Mouse (Mus musculus) forebrain, embryonic 13.5 days (tissue): Measurements from ENCODE around the gene Lrrc58. TPM values are rescaled to one million over a fixed set of nuclear protein-coding genes. Genes with fewer than 3 reads are reported as not detected.
A peak's percentile ranks its signal among the peaks of the same experiment; 100 is the strongest.

ENCODE experiments used
- ATAC-seq: fragments of 200-750 bp; cut with Nextera tagmentation; 2 replicates; pipeline ENCODE4 v1.8.0; 2017
- H3K27ac ChIP-seq: fragments of 300-500 bp; sonication (generic); 2 replicates; pipeline ENCODE4 v1.5.1; 2015; ENCODE audit warnings: inconsistent platforms, mild to moderate bottlenecking, moderate library complexity
- H3K27me3 ChIP-seq: fragments of 300-500 bp; sonication (generic); 2 replicates; pipeline ENCODE4 v1.6.1; 2015; ENCODE audit warnings: mild to moderate bottlenecking, inconsistent platforms
- H3K36me3 ChIP-seq: fragments of 300-500 bp; sonication (generic); 2 replicates; pipeline ENCODE4 v1.6.1; 2015; ENCODE audit warnings: mild to moderate bottlenecking, inconsistent platforms; ENCODE audit not compliant: poor library complexity, severe bottlenecking
- H3K4me1 ChIP-seq: fragments of 300-500 bp; sonication (generic); 2 replicates; pipeline ENCODE4 v1.6.1; 2015; ENCODE audit warnings: inconsistent platforms
- H3K4me2 ChIP-seq: fragments of 300-500 bp; sonication (generic); 2 replicates; pipeline ENCODE4 v1.6.1; 2015; ENCODE audit warnings: inconsistent platforms, mild to moderate bottlenecking, moderate library complexity
- H3K4me3 ChIP-seq: fragments of 300-500 bp; sonication (generic); 2 replicates; pipeline ENCODE4 v1.5.1; 2015; ENCODE audit warnings: mild to moderate bottlenecking, inconsistent platforms
- H3K9ac ChIP-seq: fragments of 300-500 bp; sonication (generic); 2 replicates; pipeline ENCODE4 v1.6.1; 2015; ENCODE audit warnings: mild to moderate bottlenecking, inconsistent platforms
- H3K9me3 ChIP-seq: fragments of 300-500 bp; sonication (generic); replicated peaks from 2 replicates; pipeline ENCODE4 v1.6.1; 2016; ENCODE audit warnings: inconsistent platforms
- WGBS: fragments of 180-500 bp; shearing (Covaris S2); methylation state at CpG from one replicate; pipeline ENCODE4 v1.1.7; 2015; 5-methylcytosine and 5-hydroxymethylcytosine counted together
- polyA plus RNA-seq: library from polyadenylated mRNA; unstranded; fragments of >200 nt; fragmentation: Nextera tagmentation; extraction: Ambion mirVana; gene quantifications from 2 replicates; pipeline ENCODE4 v1.2.1, GENCODE M21; 2015

Lrrc58 gene
- 55.3 and 55.4 TPM in 2 replicates for polyA plus RNA-seq

- Histone ChIP-seq H3K36me3 (no peaks in the 10 kb centered on the region; the same call in 1 of the 2 replicates), H3K9ac (peak within 1 kb of the TSS; percentile 98), H3K9me3 (no peaks in the 10 kb centered on the region), H3K27ac (peak within 1 kb of the TSS; percentile 99), H3K4me1 (peaks cover 32% of the 10 kb centered on the region), H3K27me3 (no peaks in the 10 kb centered on the region), H3K4me3 (peak within 1 kb of the TSS; percentile 97), H3K4me2 (peak within 1 kb of the TSS; percentile 76)
- peak; percentile 96 for ATAC-seq
- under 1% methylated on average over 86 of the region's 86 CpGs for WGBS
These were observed at the start of gene Lrrc58 for GRCm38 (mm10) chr16:37867791-37868505. TSS of gene Lrrc58 (plus strand) at chr16:37868389.

GRCm38 (mm10) chr16:37823949-37824348, 44.2 kb upstream of the Lrrc58 start:
- Histone ChIP-seq H3K36me3 (peaks cover 80% of the 10 kb centered on the region), H3K9ac (no peak overlapping the region), H3K4me1 (no peaks in the 10 kb centered on the region), H3K4me3 (no peak overlapping the region), H3K4me2 (no peak overlapping the region), H3K27me3 (no peaks in the 10 kb centered on the region), H3K27ac (no peak overlapping the region), H3K9me3 (no peaks in the 10 kb centered on the region)
- no peak for ATAC-seq
- WGBS = 83% methylated on average over 5 of the region's 5 CpGs

- 92% methylated on average over 12 of the region's 12 CpGs for WGBS
- H3K27ac ChIP-seq = no peak overlapping the region
- no peak for ATAC-seq
- no peaks in the 10 kb centered on the region for H3K9me3 ChIP-seq
- H3K36me3 ChIP-seq = peaks cover 87% of the 10 kb centered on the region
- H3K4me3 ChIP-seq = no peak overlapping the region
- no peaks in the 10 kb centered on the region for H3K27me3 ChIP-seq
- H3K4me1 ChIP-seq = no peaks in the 10 kb centered on the region
- no peak overlapping the region for H3K9ac ChIP-seq
- no peak overlapping the region for H3K4me2 ChIP-seq
These were observed 43.2 kb upstream of the Lrrc58 start for GRCm38 (mm10) chr16:37824778-37825505.

- no peaks in the 10 kb centered on the region for H3K9me3 ChIP-seq
- H3K4me1 ChIP-seq = no peaks in the 10 kb centered on the region
- WGBS = 95% methylated on average over 3 of the region's 3 CpGs
- no peak overlapping the region for H3K27ac ChIP-seq
- H3K36me3 ChIP-seq = peaks cover 84% of the 10 kb centered on the region
- no peak overlapping the region for H3K4me2 ChIP-seq
- H3K9ac ChIP-seq = no peak overlapping the region
- no peak overlapping the region for H3K4me3 ChIP-seq
- no peak for ATAC-seq
- H3K27me3 ChIP-seq = no peaks in the 10 kb centered on the region
These were observed 41.9 kb upstream of the Lrrc58 start for GRCm38 (mm10) chr16:37826286-37826685.

- no peak overlapping the region for H3K4me2 ChIP-seq
- no peak overlapping the region for H3K27ac ChIP-seq
- no peaks in the 10 kb centered on the region for H3K4me1 ChIP-seq
- no peak overlapping the region for H3K4me3 ChIP-seq
- no peak for ATAC-seq
- H3K36me3 ChIP-seq = peaks cover 72% of the 10 kb centered on the region
- no peaks in the 10 kb centered on the region for H3K9me3 ChIP-seq
- H3K27me3 ChIP-seq = no peaks in the 10 kb centered on the region
- H3K9ac ChIP-seq = no peak overlapping the region
- WGBS = 84% methylated on average over 7 of the region's 7 CpGs
These were observed 37.1 kb upstream of the Lrrc58 start for GRCm38 (mm10) chr16:37831041-37831440.

- H3K27ac ChIP-seq = no peak overlapping the region
- ATAC-seq = no peak
- H3K4me2 ChIP-seq = no peak overlapping the region
- no peaks in the 10 kb centered on the region for H3K4me1 ChIP-seq
- no peak overlapping the region for H3K9ac ChIP-seq
- H3K36me3 ChIP-seq = peaks cover 19% of the 10 kb centered on the region
- WGBS = 75% methylated on average over 3 of the region's 3 CpGs
- no peaks in the 10 kb centered on the region for H3K9me3 ChIP-seq
- no peak overlapping the region for H3K4me3 ChIP-seq
- no peaks in the 10 kb centered on the region for H3K27me3 ChIP-seq
These were observed 30.6 kb upstream of the Lrrc58 start for GRCm38 (mm10) chr16:37837571-37837970.

- Histone ChIP-seq H3K27ac (no peak overlapping the region), H3K4me1 (no peaks in the 10 kb centered on the region), H3K9ac (no peak overlapping the region), H3K36me3 (no peaks in the 10 kb centered on the region), H3K4me3 (no peak overlapping the region), H3K4me2 (no peak overlapping the region), H3K9me3 (no peaks in the 10 kb centered on the region), H3K27me3 (no peaks in the 10 kb centered on the region)
- WGBS = 87% methylated on average over 2 of the region's 2 CpGs
- no peak for ATAC-seq
These were observed 25.8 kb upstream of the Lrrc58 start for GRCm38 (mm10) chr16:37842439-37842838.

GRCm38 (mm10) chr16:37843740-37844139, 24.4 kb upstream of the Lrrc58 start:
- H3K4me2 ChIP-seq = no peak overlapping the region

GRCm38 (mm10) chr16:37845202-37845925, 22.8 kb upstream of the Lrrc58 start:
- H3K4me2 ChIP-seq = no peak overlapping the region
- H3K9me3 ChIP-seq = no peaks in the 10 kb centered on the region
- no peak for ATAC-seq
- H3K27me3 ChIP-seq = no peaks in the 10 kb centered on the region
- no peak overlapping the region for H3K27ac ChIP-seq
- WGBS = 92% methylated on average over 7 of the region's 7 CpGs
- no peaks in the 10 kb centered on the region for H3K36me3 ChIP-seq
- H3K4me1 ChIP-seq = no peaks in the 10 kb centered on the region
- H3K4me3 ChIP-seq = no peak overlapping the region
- no peak overlapping the region for H3K9ac ChIP-seq

More at GRCm38 (mm10) chr16:37843740-37844139, 24.4 kb upstream of the Lrrc58 start:
- no peak for ATAC-seq
- Histone ChIP-seq H3K4me1 (no peaks in the 10 kb centered on the region), H3K27me3 (no peaks in the 10 kb centered on the region), H3K9ac (no peak overlapping the region), H3K9me3 (no peaks in the 10 kb centered on the region), H3K36me3 (no peaks in the 10 kb centered on the region), H3K4me3 (no peak overlapping the region), H3K27ac (no peak overlapping the region)
- WGBS = 93% methylated on average over 12 of the region's 12 CpGs

GRCm38 (mm10) chr16:37847081-37847480, 21.1 kb upstream of the Lrrc58 start:
- WGBS = 89% methylated on average over 3 of the region's 3 CpGs
- H3K9me3 ChIP-seq = no peaks in the 10 kb centered on the region
- no peak overlapping the region for H3K4me3 ChIP-seq
- H3K27ac ChIP-seq = no peak overlapping the region
- H3K4me2 ChIP-seq = no peak overlapping the region
- no peak for ATAC-seq
- no peaks in the 10 kb centered on the region for H3K36me3 ChIP-seq
- H3K9ac ChIP-seq = no peak overlapping the region
- no peaks in the 10 kb centered on the region for H3K4me1 ChIP-seq
- H3K27me3 ChIP-seq = no peaks in the 10 kb centered on the region

- Histone ChIP-seq H3K4me2 (no peak overlapping the region), H3K9ac (no peak overlapping the region), H3K4me3 (no peak overlapping the region), H3K27me3 (no peaks in the 10 kb centered on the region), H3K36me3 (no peaks in the 10 kb centered on the region), H3K27ac (no peak overlapping the region), H3K9me3 (no peaks in the 10 kb centered on the region), H3K4me1 (no peaks in the 10 kb centered on the region)
- no peak for ATAC-seq
- 75% methylated on average over 5 of the region's 5 CpGs for WGBS
These were observed 16.8 kb upstream of the Lrrc58 start for GRCm38 (mm10) chr16:37851366-37851765.

GRCm38 (mm10) chr16:37853279-37853678, 14.9 kb upstream of the Lrrc58 start:
- Histone ChIP-seq H3K4me1 (no peaks in the 10 kb centered on the region), H3K27ac (no peak overlapping the region), H3K27me3 (no peaks in the 10 kb centered on the region), H3K9ac (no peak overlapping the region), H3K9me3 (no peaks in the 10 kb centered on the region), H3K4me2 (no peak overlapping the region), H3K36me3 (no peaks in the 10 kb centered on the region), H3K4me3 (no peak overlapping the region)
- no peak for ATAC-seq
- 77% methylated on average over 9 of the region's 9 CpGs for WGBS
